Mouse (Mus musculus) megakaryocyte, adult 5-6 weeks (primary cell): Measurements from ENCODE around the gene Gm20388. TPM values are rescaled to one million over a fixed set of nuclear protein-coding genes. Genes with fewer than 3 reads are reported as not detected.

Experiments
- ATAC-seq: 2 replicates; pipeline ENCODE4 v1.8.0; 2016; ENCODE audit warnings: mild to moderate bottlenecking, inconsistent platforms; ENCODE audit not compliant: poor library complexity, severe bottlenecking
- total RNA-seq, 2 experiments: library from RNA; stranded (forward) in 1 of 2; stranded (reverse) in 1 of 2; fragments of 153-499, 151-499 nt in 1 of 2; fragments of 221-1000, 200-1000 nt in 1 of 2; gene quantifications; 2 replicates each; pipeline versions ENCODE4 v1.2.3 to v1.2.4; 2015 to 2017

Gene Gm20388
- total RNA-seq, 2 experiments from 2014 or later = 7.6 to 15.5 TPM

GRCm38 (mm10) chr8:120248031-120248430 lies 337.4 kb downstream of the Gm20388 start:
- ATAC-seq = no peak

GRCm38 (mm10) chr8:120248451-120248850 lies 337.8 kb downstream of the Gm20388 start:
- ATAC-seq = no peak

- ATAC-seq = no peak
Measured at GRCm38 (mm10) chr8:120249800-120250336, 339.2 kb downstream of the Gm20388 start.

- ATAC-seq = no peak
Measured at GRCm38 (mm10) chr8:120250750-120251410, 340.2 kb downstream of the Gm20388 start.

- ATAC-seq = no peak
Measured at GRCm38 (mm10) chr8:120251411-120252035, 340.9 kb downstream of the Gm20388 start.

- no peak for ATAC-seq
Measured at GRCm38 (mm10) chr8:120253626-120254025, 343.0 kb downstream of the Gm20388 start.

- ATAC-seq = no peak
Measured at GRCm38 (mm10) chr8:120255406-120255987, 344.9 kb downstream of the Gm20388 start.

- no peak for ATAC-seq
Measured at GRCm38 (mm10) chr8:120256958-120257357, 346.3 kb downstream of the Gm20388 start.

GRCm38 (mm10) chr8:120259206-120259605 lies 348.6 kb downstream of the Gm20388 start:
- ATAC-seq = no peak

GRCm38 (mm10) chr8:120260677-120261076 lies 350.0 kb downstream of the Gm20388 start:
- ATAC-seq = no peak

- ATAC-seq = no peak
Measured at GRCm38 (mm10) chr8:120261338-120262120, 350.9 kb downstream of the Gm20388 start.

GRCm38 (mm10) chr8:120263879-120264278 lies 353.2 kb downstream of the Gm20388 start:
- ATAC-seq = no peak

GRCm38 (mm10) chr8:120264388-120264943 lies 353.8 kb downstream of the Gm20388 start:
- no peak for ATAC-seq

GRCm38 (mm10) chr8:120264944-120265453 lies 354.4 kb downstream of the Gm20388 start:
- no peak for ATAC-seq

GRCm38 (mm10) chr8:120265471-120265870 lies 354.8 kb downstream of the Gm20388 start:
- no peak for ATAC-seq

GRCm38 (mm10) chr8:120268541-120268980 lies 357.9 kb downstream of the Gm20388 start:
- no peak for ATAC-seq

- no peak for ATAC-seq
Measured at GRCm38 (mm10) chr8:120270449-120270848, 359.8 kb downstream of the Gm20388 start.

GRCm38 (mm10) chr8:120273430-120273829 lies 362.8 kb downstream of the Gm20388 start:
- ATAC-seq = no peak

- ATAC-seq = peak; percentile 87
Measured at GRCm38 (mm10) chr8:120276051-120276890, 365.6 kb downstream of the Gm20388 start.
